Mouse (Mus musculus): ENCODE measurements around the gene Cd300ld.
"Not testable (repeated sequence)": the region's sequence is repeated elsewhere in the genome, so short reads cannot be mapped to it uniquely, and the experiment has no call there.

Gene Cd300ld

DNA sequence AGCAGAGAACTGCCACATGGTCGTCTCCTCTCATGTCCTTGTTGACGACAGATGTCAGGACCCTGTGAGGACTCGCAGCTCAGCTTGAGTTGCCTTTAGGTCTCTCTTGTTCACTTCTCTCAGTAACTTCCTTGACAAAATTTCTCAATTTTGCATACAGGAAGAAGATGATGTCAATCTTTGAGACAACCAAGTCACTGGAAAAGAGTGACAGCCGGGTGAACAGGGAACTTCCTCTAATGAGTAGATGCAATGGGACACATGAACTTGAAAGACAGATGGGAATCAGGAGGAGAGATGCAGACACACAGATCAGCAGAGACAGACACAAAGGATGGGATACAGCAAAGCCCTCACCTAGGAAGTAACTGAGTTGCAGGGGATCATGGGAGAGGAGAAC lies at the start of gene Cd300ld:
Gene Cd300ld, minus strand, starts transcription at position 130 of the 400 bp plus-strand sequence.
- no peak for DNase-seq (ENCODE audit: low spot score)

DNA sequence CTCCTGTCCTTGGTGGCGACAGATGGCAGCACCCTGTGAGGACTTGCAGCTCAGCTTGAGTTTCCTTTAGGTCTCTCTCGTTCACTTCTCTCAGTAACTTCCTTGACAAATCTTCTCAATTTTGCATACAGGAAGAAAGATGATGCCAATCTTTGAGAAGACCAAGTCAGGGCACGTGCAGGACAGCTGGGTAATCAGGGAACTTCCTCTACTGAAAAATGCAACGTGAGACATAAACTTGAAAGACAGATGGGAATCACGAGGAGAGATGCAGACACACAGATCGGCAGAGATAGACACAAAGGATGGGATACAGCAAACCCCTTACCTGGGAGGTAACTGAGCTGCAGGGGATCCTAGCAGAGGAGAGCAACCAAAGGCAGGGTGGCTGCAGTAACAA lies 47.9 kb upstream of the Cd300ld start, which contains the start of gene Cd300ld5:
Gene Cd300ld5, minus strand, starts transcription at position 101 of the 400 bp plus-strand sequence.
- DNase-seq (ENCODE audit: low spot score): not testable (repeated sequence)

DNA sequence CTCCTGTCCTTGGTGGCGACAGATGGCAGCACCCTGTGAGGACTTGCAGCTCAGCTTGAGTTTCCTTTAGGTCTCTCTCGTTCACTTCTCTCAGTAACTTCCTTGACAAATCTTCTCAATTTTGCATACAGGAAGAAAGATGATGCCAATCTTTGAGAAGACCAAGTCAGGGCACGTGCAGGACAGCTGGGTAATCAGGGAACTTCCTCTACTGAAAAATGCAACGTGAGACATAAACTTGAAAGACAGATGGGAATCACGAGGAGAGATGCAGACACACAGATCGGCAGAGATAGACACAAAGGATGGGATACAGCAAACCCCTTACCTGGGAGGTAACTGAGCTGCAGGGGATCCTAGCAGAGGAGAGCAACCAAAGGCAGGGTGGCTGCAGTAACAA lies 37.2 kb upstream of the Cd300ld start, which contains the start of gene Cd300ld4:
Gene Cd300ld4, minus strand, starts transcription at position 101 of the 400 bp plus-strand sequence.
- DNase-seq (ENCODE audit: low spot score): not testable (repeated sequence)

DNA sequence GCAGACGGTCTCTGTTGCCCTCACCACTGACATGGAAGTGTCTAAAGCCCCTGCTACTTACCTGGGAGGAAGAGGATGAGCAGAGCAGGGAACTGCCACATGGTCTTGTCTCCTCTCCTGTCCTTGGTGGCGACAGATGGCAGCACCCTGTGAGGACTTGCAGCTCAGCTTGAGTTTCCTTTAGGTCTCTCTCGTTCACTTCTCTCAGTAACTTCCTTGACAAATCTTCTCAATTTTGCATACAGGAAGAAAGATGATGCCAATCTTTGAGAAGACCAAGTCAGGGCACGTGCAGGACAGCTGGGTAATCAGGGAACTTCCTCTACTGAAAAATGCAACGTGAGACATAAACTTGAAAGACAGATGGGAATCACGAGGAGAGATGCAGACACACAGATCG lies 26.4 kb upstream of the Cd300ld start, which contains the start of gene Cd300ld2:
Gene Cd300ld2, minus strand, starts transcription at position 101 of the 400 bp plus-strand sequence.
- not testable (repeated sequence) for DNase-seq (ENCODE audit: low spot score)

DNA sequence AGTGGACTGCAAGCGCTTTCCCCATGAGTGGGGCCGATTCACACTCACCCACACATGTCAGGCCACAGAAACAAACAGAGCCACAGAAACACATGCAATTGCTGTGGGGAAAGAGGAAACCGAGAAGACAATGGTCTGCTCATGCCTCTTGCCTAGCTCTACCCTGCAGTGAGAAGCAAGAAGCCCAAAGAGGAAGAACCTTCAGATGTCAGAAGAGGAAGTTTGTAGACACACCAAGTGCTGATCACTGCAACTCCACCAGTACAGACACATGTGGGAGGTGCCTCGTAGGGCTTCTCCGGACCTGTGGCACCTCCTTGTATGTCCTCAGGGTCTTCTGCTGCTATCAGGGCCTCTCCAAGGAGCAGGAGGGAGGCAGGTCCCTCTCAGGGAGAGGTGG lies 14.3 kb upstream of the Cd300ld start:
- DNase-seq (ENCODE audit: low spot score): no peak

DNA sequence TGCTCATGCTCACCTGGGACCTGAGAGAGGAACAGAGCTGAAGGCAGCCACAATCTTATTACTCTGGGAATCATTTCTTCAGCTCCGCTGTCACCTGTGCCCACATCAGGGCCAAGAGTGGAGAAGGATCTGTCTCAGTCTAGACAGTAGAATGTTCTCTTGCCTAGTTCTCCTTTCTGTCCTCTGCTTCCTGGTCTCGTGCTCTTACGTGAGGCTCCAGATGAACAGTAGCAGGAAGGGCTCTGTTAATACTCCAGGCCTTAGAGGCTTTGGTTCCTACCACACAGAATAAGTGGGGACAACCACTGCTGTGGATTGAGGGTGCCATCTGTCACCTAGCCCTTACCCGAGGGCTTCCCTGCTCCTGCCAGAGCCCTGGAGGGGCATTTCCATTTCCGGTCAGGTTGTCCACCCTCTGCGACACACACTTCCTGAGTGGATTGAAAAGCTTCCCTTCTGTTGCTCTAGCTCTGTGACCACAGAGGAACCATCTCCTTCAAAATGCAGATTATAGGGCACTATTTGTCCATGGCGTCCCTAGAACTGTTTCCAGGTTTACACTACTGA lies 11.8 kb upstream of the Cd300ld start, which contains the start of gene Cd300c2:
Gene Cd300c2, minus strand, starts transcription at position 407 of the 567 bp plus-strand sequence.
- no peak for DNase-seq (ENCODE audit: low spot score)

DNA sequence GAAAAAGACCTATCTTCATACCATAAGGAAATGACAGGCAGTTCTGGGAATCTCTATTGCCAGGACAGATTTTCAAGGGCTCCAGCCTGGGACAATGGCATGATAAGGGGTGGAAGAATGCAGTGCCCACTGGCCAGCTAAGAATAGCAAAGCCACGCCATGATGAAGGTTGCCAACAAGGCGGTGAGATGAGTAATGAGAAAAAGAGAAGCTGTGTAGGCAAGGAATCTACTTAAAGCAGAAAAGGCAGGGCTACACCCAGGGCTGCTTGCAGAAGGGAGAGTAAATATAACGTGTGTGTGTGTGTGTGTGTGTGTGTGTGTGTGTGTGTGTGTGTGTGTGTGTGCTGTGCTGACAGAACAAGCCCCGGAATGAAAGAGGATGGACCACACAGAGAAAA lies 7.9 kb downstream of the Cd300ld start:
- no peak for DNase-seq (ENCODE audit: low spot score)

DNA sequence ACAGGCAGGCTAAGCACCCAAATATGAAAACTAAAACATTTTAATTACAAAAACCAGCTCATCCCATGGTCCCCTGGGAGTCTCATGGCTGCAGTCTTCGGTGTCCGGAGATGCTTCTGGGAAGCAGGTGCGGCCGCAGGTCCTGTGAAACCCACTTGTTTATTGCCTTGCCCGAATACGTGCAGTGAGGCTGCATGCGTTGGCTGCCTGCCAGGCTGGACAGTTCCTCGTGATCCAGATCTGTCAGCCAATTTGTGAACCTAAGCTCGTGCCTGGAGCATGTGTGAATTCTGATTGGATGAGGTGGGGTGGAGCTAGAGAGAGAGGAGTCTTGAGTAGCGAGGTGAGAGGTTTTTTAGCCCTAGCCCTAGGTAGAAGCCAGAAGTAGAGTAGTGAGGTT lies 17.0 kb downstream of the Cd300ld start:
- DNase-seq (ENCODE audit: low spot score): no peak

DNA sequence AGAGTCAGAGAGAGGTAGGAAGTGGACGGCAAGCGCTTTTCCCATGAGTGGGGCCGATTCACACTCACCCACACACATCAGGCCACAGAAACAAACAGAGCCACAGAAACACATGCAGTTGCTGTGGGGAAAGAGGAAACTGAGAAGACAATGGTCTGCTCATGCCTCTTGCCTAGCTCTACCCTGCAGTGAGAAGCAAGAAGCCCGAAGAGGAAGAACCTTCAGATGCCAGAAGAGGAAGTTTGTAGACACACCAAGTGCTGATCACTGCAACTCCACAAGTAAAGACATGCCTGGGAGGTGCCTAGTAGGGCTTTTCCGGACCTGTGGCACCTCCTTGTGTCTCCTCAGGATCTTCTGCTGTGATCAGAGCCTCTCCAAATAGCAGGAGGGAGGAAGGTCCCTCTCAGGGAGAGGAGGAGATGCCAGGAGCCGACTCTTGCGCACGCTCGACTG lies 20.9 kb downstream of the Cd300ld start, which contains the start of gene Cd300c:
Gene Cd300c, minus strand, starts transcription at position 406 of the 456 bp plus-strand sequence.
- no peak for DNase-seq (ENCODE audit: low spot score)

DNA sequence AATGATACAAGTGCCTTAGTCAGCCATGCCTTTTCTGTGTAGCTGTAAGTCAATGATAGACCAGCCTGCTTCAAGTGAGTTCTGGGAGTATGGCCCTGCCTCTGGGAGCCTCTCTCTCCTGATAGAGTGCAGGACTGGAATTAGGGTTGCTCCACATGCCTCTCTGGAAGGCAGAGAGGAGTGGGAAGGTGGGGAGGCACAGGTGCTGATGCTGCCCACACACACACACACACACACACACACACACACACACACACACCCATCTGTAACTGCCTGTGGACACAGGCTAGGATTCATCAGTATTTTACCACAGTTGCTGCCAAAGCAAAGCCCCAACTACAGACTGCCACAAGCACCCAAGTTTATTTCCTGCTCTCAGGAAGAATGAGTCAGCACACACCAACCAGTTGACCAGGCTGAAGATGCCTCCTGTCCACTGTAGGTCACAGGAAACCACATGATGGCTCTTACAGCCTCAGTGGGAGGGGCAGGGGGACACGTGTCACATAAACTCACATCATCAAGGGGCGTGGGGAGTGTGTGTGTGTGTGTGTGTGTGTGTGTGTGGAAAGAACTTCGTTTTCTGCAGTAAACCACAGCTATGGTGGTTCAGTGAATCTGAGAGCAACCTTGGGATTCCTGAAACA lies 24.4 kb downstream of the Cd300ld start:
- no peak for DNase-seq (ENCODE audit: low spot score)

DNA sequence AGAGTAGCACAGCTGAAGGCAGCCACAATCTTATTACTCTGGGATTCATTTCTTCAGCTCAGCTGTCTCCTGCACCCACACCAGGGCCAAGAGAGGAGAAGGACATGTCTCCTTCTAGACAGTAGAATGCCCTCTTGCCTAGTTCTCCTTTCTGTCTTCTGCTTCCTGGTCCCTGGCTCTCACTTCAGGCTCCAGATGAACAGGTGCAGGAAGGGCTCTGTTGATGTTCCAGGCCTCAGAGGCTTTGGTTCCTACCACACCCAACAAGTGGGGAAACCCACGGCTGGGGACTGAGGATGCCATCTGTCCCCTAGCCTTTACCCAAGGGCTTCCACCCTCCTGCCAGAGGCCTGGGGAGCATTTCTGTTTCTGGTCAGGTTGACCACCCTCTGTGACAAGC lies 29.4 kb downstream of the Cd300ld start:
- DNase-seq (ENCODE audit: low spot score): no peak

DNA sequence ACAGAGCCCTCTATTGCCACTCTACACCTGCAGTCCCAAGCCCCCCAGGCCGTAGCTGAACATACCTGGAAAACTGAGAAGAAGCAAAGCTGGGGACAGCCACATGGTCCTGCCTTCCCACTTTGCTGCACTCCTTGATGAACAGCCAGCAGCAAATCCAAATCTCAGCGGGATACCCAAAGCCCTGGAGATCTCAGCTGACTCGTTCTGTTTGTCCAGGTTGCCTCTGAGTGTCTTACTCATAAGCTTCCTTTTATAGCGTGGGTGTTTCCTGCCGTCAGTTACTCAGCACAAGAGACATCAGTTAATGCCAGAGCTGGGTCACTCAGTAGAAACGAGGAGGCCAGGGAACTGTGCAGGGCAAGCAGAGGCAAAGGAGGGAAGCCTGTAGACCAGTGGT lies 55.6 kb downstream of the Cd300ld start, which contains the start of gene Cd300lb:
Gene Cd300lb, minus strand, starts transcription at position 243 of the 400 bp plus-strand sequence.
- DNase-seq (ENCODE audit: low spot score): no peak

DNA sequence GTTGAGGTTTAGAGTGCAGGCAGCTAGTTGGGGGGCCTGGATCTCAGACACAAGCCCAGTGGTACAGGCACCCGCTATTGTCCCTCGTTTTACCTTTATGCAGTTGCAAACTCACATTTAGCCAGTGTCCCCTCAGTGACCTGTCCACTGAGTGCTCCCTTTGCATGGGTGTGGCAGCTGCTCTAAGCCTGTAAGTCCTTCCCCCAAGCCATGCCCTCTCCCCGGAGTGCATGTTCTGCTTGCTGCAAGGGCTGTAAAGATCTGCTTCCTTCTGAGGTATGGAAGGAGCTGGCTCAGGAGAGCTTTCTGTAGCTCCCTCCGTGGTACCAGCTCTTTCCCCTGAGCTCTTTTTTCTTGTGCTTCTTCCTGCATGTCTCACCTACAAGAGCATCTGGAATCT lies 56.1 kb downstream of the Cd300ld start:
- DNase-seq (ENCODE audit: low spot score): no peak
